Mouse (Mus musculus) cerebellum, adult 2 months (tissue): Measurements from ENCODE around the gene Gpr83.
A peak's percentile ranks its signal among the peaks of the same experiment; 100 is the strongest.

ENCODE experiments used
- CTCF ChIP-seq: fragments of 200-500 bp; IDR thresholded peaks from 2 replicates; pipeline ENCODE4 v1.5.1; 2011; ENCODE audit warnings: low read depth, mild to moderate bottlenecking, control low read depth, low read length, moderate library complexity, borderline replicate concordance; ENCODE audit not compliant: insufficient read depth
- POLR2A ChIP-seq: fragments of 200-500 bp; IDR thresholded peaks from 2 replicates; pipeline ENCODE4 v1.6.1; 2011; ENCODE audit warnings: low read length, control low read depth, borderline replicate concordance; ENCODE audit not compliant: insufficient read depth

GRCm38 (mm10) chr9:14846428-14846827 lies 13.6 kb upstream of the Gpr83 start:
- TF ChIP-seq CTCF (peak; percentile 50; the same call in 1 of the 2 replicates), POLR2A (no peak)
